Mouse (Mus musculus): Measurements from ENCODE around the gene Aldh1a3.

DNA sequence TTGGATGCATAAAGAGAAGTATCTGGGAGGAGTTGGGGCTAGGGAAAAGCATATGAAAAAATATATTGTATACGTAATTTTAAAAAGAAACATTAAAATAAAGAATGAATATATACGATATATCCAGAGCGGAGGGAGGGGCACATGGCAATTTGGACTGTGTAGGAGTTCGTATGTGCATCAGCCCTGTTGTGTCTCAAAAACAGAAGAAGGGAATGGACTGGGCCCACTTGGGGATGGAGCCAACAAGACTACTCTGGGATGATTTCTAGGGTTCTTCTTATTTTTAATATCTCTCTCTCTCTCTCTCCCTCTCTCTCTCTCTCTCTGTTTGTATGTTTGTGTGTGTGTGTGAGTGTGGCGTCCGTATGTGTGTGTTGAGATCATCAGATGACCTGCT, 40.9 kb downstream of the Aldh1a3 start:
- TF ChIP-seq EP300 (IDR thresholded peaks at IDR 0.05) = no peak
- TF ChIP-seq CTCF (IDR thresholded peaks at IDR 0.05) = no peak

Data from lung, postnatal 0 days (tissue).